Mouse (Mus musculus) stomach, postnatal 0 days (tissue): ENCODE data around the gene Slc4a2. TPM values are rescaled to one million over a fixed set of nuclear protein-coding genes. Genes with fewer than 3 reads are reported as not detected.

Source experiments
- ATAC-seq: fragments of 200-750 bp; cut with Nextera tagmentation; 2 replicates; pipeline ENCODE4 v1.8.0; 2017; ENCODE audit not compliant: low FRiP score, low TSS enrichment
- DNase-seq: peaks from one replicate; pipeline ENCODE4 v3.0.0-alpha.2; 2016; ENCODE audit warnings: low spot score
- H3K27ac ChIP-seq: fragments of 300-500 bp; sonication (generic); replicated peaks from 2 replicates; pipeline ENCODE4 v1.5.1; 2014; ENCODE audit warnings: mild to moderate bottlenecking, control low read depth
- H3K27me3 ChIP-seq: fragments of 300-500 bp; sonication (generic); 2 replicates; pipeline ENCODE4 v1.6.1; 2014; ENCODE audit warnings: low read length; ENCODE audit not compliant: control insufficient read depth, insufficient read depth
- H3K36me3 ChIP-seq: fragments of 300-500 bp; sonication (generic); 2 replicates; pipeline ENCODE4 v1.6.1; 2014; ENCODE audit warnings: low read length, mixed read lengths; ENCODE audit not compliant: control insufficient read depth, insufficient read depth
- H3K4me1 ChIP-seq: fragments of 300-500 bp; sonication (generic); replicated peaks from 2 replicates; pipeline ENCODE4 v1.6.1; 2014; ENCODE audit warnings: antibody characterized with exemption; ENCODE audit not compliant: control insufficient read depth, insufficient read depth
- H3K4me2 ChIP-seq: fragments of 300-500 bp; sonication (generic); replicated peaks from 2 replicates; pipeline ENCODE4 v1.6.1; 2014; ENCODE audit warnings: low read depth, mild to moderate bottlenecking, control low read depth, moderate library complexity
- H3K4me3 ChIP-seq: fragments of 300-500 bp; sonication (generic); 2 replicates; pipeline ENCODE4 v1.5.1; 2014; ENCODE audit warnings: low read depth, low read length, control low read depth
- H3K9ac ChIP-seq: fragments of 300-500 bp; sonication (generic); 2 replicates; pipeline ENCODE4 v1.6.1; 2014; ENCODE audit warnings: mild to moderate bottlenecking, low read length, control low read depth, mixed read lengths
- H3K9me3 ChIP-seq: fragments of 300-500 bp; sonication (generic); 2 replicates; pipeline ENCODE4 v1.6.1; 2016; ENCODE audit warnings: low read length; ENCODE audit not compliant: control insufficient read depth
- CTCF ChIP-seq: IDR thresholded peaks from 2 replicates; pipeline ENCODE4 v1.5.1; 2016; ENCODE audit warnings: antibody characterized with exemption, low read depth, mild to moderate bottlenecking, moderate library complexity
- EP300 ChIP-seq: optimal IDR thresholded peaks from 2 replicates; pipeline ENCODE3; 2016; ENCODE audit warnings: antibody characterized with exemption
- WGBS: fragments of 180-500 bp; shearing (Covaris S2); extraction: QIAGEN DNeasy Blood & Tissue Kit; methylation state at CpG from one replicate; pipeline ENCODE4 v1.1.7; 2014; 5-methylcytosine and 5-hydroxymethylcytosine counted together
- polyA plus RNA-seq: library from polyadenylated mRNA; unstranded; fragments of >200 nt; fragmentation: Nextera tagmentation; extraction: Ambion mirVana; gene quantifications from 2 replicates; pipeline ENCODE4 v1.2.1, GENCODE M21; 2015

Gene Slc4a2
- polyA plus RNA-seq, 1 experiment from 2014 or later, result 34.3 TPM

GRCm38 (mm10) chr5:24482247-24483079, 58.8 kb downstream of the Slc4a2 start:
- TF ChIP-seq EP300, result no peak
- TF ChIP-seq CTCF, result no peak
- no peak overlapping the region for H3K9ac ChIP-seq

DNA sequence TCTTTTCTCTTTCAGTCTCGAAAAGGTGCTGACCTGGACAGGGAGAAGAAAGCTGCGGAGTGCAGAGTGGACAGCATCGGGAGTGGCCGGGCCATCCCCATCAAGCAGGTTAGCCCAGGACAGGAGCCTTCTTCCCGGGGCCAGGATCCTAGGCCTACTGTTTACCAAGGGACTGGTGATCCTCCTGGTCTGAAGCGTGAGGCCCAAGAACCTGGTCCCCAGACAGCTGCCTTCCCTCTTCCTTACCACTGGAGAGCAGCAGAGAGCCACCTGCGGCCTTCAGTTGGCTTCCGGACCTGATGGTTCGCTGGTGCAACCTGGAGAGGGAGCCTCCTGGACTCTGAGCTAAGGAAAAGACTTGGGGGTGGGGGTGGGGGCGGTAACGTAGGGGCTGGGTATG, 59.7 kb downstream of the Slc4a2 start:
- WGBS, result 25% methylated on average over 11 of the region's 11 CpGs
- Histone ChIP-seq H3K9me3 (no peaks in the 10 kb centered on the region), H3K27me3 (no peaks in the 10 kb centered on the region), H3K9ac (no peak overlapping the region), H3K4me3 (no peak overlapping the region), H3K4me1 (no peaks in the 10 kb centered on the region), H3K27ac (no peak overlapping the region), H3K4me2 (no peak overlapping the region), H3K36me3 (peaks cover 43% of the 10 kb centered on the region)
- TF ChIP-seq EP300, result no peak
- TF ChIP-seq CTCF, result peak; percentile 92
- ATAC-seq (peak; percentile 77), DNase-seq (peak; percentile 87)

More at GRCm38 (mm10) chr5:24482247-24483079, 58.8 kb downstream of the Slc4a2 start:
- ATAC-seq (peak; percentile 36), DNase-seq (peak; percentile 61)
- 62% methylated on average over 38 of the region's 41 CpGs for WGBS
- Histone ChIP-seq H3K36me3 (peaks cover 49% of the 10 kb centered on the region), H3K27me3 (no peaks in the 10 kb centered on the region), H3K4me1 (no peaks in the 10 kb centered on the region), H3K27ac (no peak overlapping the region), H3K4me3 (no peak overlapping the region), H3K9me3 (no peaks in the 10 kb centered on the region), H3K4me2 (no peak overlapping the region)

- ATAC-seq, result no peak
- H3K4me1 ChIP-seq, result no peaks in the 10 kb centered on the region
- H3K27me3 ChIP-seq, result no peaks in the 10 kb centered on the region
- H3K36me3 ChIP-seq, result peaks cover 36% of the 10 kb centered on the region
- H3K4me2 ChIP-seq, result no peak overlapping the region
- H3K9me3 ChIP-seq, result no peaks in the 10 kb centered on the region
- 63% methylated on average over 22 of the region's 22 CpGs for WGBS
- no peak overlapping the region for H3K9ac ChIP-seq
- TF ChIP-seq EP300, result no peak
- TF ChIP-seq CTCF, result no peak
- H3K4me3 ChIP-seq, result no peak overlapping the region
- no peak overlapping the region for H3K27ac ChIP-seq
- no peak for DNase-seq
Observed at GRCm38 (mm10) chr5:24484963-24485362, 61.3 kb downstream of the Slc4a2 start.

GRCm38 (mm10) chr5:24486097-24486496, 62.5 kb downstream of the Slc4a2 start:
- no peak overlapping the region for H3K9ac ChIP-seq
- no peak overlapping the region for H3K4me2 ChIP-seq
- DNase-seq (peak; percentile 86), ATAC-seq (no peak)
- 4% methylated on average over 8 of the region's 8 CpGs for WGBS
- H3K27ac ChIP-seq, result no peak overlapping the region
- H3K36me3 ChIP-seq, result peaks cover 41% of the 10 kb centered on the region
- H3K4me1 ChIP-seq, result no peaks in the 10 kb centered on the region
- H3K27me3 ChIP-seq, result no peaks in the 10 kb centered on the region
- H3K9me3 ChIP-seq, result no peaks in the 10 kb centered on the region
- H3K4me3 ChIP-seq, result no peak overlapping the region
- TF ChIP-seq CTCF (peak; percentile 91), EP300 (no peak)

GRCm38 (mm10) chr5:24486738-24487137, 63.1 kb downstream of the Slc4a2 start:
- no peak overlapping the region for H3K9ac ChIP-seq
- ATAC-seq (no peak), DNase-seq (no peak)
- H3K4me3 ChIP-seq, result no peak overlapping the region
- no peaks in the 10 kb centered on the region for H3K4me1 ChIP-seq
- 91% methylated on average over 5 of the region's 5 CpGs for WGBS
- no peak overlapping the region for H3K4me2 ChIP-seq
- H3K9me3 ChIP-seq, result no peaks in the 10 kb centered on the region
- H3K27me3 ChIP-seq, result no peaks in the 10 kb centered on the region
- no peak for TF ChIP-seq EP300
- TF ChIP-seq CTCF, result no peak
- peaks cover 38% of the 10 kb centered on the region for H3K36me3 ChIP-seq
- H3K27ac ChIP-seq, result no peak overlapping the region

GRCm38 (mm10) chr5:24490413-24490920, 66.8 kb downstream of the Slc4a2 start:
- DNase-seq (no peak), ATAC-seq (no peak)
- no peak for TF ChIP-seq CTCF
- no peak for TF ChIP-seq EP300
- Histone ChIP-seq H3K4me1 (no peaks in the 10 kb centered on the region), H3K27ac (no peak overlapping the region), H3K9ac (no peak overlapping the region), H3K27me3 (no peaks in the 10 kb centered on the region), H3K4me2 (no peak overlapping the region), H3K4me3 (no peak overlapping the region), H3K9me3 (no peaks in the 10 kb centered on the region), H3K36me3 (peaks cover 32% of the 10 kb centered on the region)
- 81% methylated on average over 14 of the region's 14 CpGs for WGBS

Other genes with a start within 250 kb of the Slc4a2 start
- gene Kcnh2, start 72.2 kb upstream of the Slc4a2 start, polyA plus RNA-seq, result 3.7 and 3.8 TPM in 2 replicates
- gene Nos3, start 59.0 kb upstream of the Slc4a2 start, polyA plus RNA-seq, result 3.1 and 3.2 TPM in 2 replicates
- gene Atg9b, start 31.7 kb upstream of the Slc4a2 start, polyA plus RNA-seq, result 4.1 and 5.8 TPM in 2 replicates
- 29.3 and 30.2 TPM in 2 replicates for gene Abcb8, start 30.2 kb upstream of the Slc4a2 start, polyA plus RNA-seq
- 0.10 TPM in 1 of 2 replicates, not detected in the other for gene Asic3, start 10.4 kb upstream of the Slc4a2 start, polyA plus RNA-seq
- 29.3 and 30.5 TPM in 2 replicates for gene Cdk5, start 307 bp upstream of the Slc4a2 start, polyA plus RNA-seq
- 66.6 and 67.9 TPM in 2 replicates for gene Fastk, start 21.4 kb downstream of the Slc4a2 start, polyA plus RNA-seq
- 20.9 and 21.1 TPM in 2 replicates for gene Tmub1, start 24.0 kb downstream of the Slc4a2 start, polyA plus RNA-seq
- 21.9 and 26.5 TPM in 2 replicates for gene Agap3, start 28.3 kb downstream of the Slc4a2 start, polyA plus RNA-seq
- 0.02 TPM in 1 of 2 replicates, not detected in the other for gene Gbx1, start 103.4 kb downstream of the Slc4a2 start, polyA plus RNA-seq
- 0.21 and 0.25 TPM in 2 replicates for gene Asb10, start 117.1 kb downstream of the Slc4a2 start, polyA plus RNA-seq
- gene 4931409K22Rik, start 133.0 kb downstream of the Slc4a2 start, polyA plus RNA-seq, result 0.08 TPM in 1 of 2 replicates, not detected in the other
- gene Abcf2, start 153.6 kb downstream of the Slc4a2 start, polyA plus RNA-seq, result 45.2 and 45.3 TPM in 2 replicates
- gene Chpf2, start 162.9 kb downstream of the Slc4a2 start, polyA plus RNA-seq, result 18.2 and 19.2 TPM in 2 replicates
- 13.3 and 17.8 TPM in 2 replicates for gene Smarcd3, start 200.6 kb downstream of the Slc4a2 start, polyA plus RNA-seq